Mouse (Mus musculus) kidney, postnatal 25 days (tissue): ENCODE results near the gene Rpa1.

ENCODE experiments used
- DNase-seq, 2 experiments: peaks; one replicate each; pipeline ENCODE4 v3.0.0; 2021; ENCODE audit warnings: mixed read lengths in 2 of 2

Rpa1 gene

DNA sequence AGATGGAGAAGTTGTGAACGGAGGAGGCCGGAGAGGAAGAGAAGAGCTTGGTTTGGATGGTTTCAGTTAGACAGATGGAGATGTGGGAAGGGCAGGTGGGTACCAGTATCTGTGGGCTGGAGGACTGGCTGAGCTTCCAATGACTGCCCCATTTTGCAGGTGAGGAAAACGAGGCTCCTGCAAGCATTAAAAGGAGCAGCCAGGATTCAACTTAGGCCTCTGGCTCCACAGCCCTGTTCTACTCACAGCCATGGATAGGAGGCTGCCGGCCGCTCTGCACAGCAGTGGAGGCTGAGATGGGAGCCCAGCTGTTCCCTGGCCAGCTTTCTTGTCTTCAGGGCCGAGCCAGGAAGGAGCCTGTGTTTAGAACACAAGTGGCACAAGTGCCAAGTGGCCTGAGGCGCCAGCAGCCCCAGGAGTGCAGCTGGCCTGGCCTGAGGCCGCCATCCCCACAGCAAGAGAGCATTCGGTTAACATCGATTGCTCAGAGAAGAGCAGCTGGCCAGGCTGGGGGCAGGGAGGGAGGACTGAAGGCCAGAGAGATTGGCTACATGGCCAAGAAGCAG is 88.0 kb downstream of the Rpa1 start:
- DNase-seq, result peak in 1 of 2 experiments; percentile 63

- no peak for DNase-seq
Observed at GRCm38 (mm10) chr11:75259416-75259815, 88.7 kb downstream of the Rpa1 start.

- no peak for DNase-seq
Observed at GRCm38 (mm10) chr11:75257056-75257648, 91.0 kb downstream of the Rpa1 start.

- DNase-seq, result peak in 1 of 2 experiments; percentile 48
Observed at GRCm38 (mm10) chr11:75255330-75255729, 92.8 kb downstream of the Rpa1 start.

DNA sequence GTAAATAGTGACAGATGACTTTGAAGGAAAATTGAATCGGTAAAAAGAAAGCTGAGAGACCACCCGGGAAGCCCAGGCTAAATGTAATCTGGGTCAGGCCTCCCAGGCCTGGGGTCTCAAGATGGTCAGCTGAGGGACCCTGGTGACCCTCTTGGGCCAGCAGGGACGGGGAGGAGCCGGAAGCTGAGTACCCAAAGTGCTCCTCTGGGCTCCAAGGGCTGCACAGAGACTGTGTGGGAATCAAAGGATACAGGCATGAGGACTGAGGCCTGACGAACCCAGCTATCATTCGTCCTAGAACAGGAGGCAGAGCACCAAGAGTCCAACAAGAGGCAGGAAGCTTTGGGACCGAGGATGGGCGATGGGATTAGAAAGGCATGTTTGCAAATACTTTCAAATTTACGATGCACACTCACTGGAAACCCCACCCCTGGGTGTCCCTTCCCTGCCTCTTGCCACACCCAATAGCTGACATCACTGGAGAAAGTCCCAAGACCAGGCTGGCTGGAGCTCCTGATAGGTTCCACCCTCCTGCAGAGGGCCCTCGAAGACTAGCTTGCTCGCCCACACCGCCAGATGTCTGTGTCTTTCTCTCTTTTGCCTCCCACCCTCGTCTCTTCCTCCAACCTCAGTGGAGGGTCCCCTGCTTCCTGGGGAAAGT is 93.7 kb downstream of the Rpa1 start:
- DNase-seq, result peak; percentile 70 to 77

DNA sequence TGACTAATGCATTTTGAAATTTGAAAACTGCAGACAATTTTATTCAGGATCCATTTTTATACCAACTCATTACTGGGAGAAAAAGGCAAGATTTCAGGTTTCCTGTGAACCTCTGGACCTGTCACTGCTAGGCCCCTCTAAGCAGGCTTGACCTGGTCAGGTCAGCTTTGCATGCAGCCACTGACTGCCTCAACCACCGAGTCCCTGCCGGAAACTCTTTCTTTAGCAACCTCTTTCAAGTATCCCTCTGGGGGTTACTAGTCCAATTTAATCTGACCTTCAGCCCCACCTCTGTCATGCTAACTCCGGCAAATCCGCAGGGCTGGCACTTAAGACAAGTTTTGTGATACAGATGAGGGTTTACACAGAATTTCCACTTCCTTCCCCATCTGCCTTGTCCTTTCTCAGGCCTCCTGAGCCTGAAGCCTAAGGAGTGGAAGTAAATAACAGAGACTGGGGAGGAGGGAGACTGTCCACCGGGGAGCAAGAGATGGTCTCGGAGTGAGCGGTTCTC is 96.5 kb downstream of the Rpa1 start:
- no peak for DNase-seq

DNA sequence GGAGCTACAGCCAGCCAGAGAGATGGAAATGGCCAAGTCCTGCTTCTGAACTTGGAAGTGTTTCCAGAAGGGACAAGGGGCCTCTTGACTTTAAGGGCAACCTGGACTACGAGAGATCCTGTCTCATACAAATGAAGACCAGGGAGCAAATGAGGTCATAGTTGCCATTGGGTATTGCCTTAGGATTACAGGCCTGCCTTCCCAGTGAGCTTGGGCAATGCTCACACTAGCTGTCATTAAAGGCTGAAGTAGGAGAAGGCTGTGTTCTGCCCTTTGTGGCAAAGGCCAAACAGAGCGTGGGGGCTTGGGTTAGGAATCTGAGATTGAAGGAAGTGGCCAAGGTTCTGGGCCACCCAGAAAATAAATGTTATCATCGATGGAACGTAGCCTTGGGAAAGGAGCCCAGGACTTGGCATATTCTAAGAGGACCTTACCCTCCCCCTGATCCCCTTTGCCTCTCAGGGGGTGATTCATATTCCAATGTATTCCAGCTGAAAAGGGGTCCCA is 97.1 kb downstream of the Rpa1 start:
- no peak for DNase-seq

- no peak for DNase-seq
Observed at GRCm38 (mm10) chr11:75249588-75249987, 98.5 kb downstream of the Rpa1 start.
